Mouse (Mus musculus) forebrain, embryonic 15.5 days (tissue): Measurements from ENCODE around the gene Sinhcaf. TPM values are rescaled to one million over a fixed set of nuclear protein-coding genes. Genes with fewer than 3 reads are reported as not detected.

Source experiments
- ATAC-seq: fragments of 200-750 bp; cut with Nextera tagmentation; replicated peaks from 2 replicates; pipeline ENCODE4 v1.8.0; 2017; ENCODE audit warnings: mild to moderate bottlenecking, moderate TSS enrichment, moderate library complexity
- H3K27ac ChIP-seq: fragments of 300-500 bp; sonication (generic); replicated peaks from 2 replicates; pipeline ENCODE4 v1.5.1; 2015; ENCODE audit warnings: mild to moderate bottlenecking, inconsistent platforms
- H3K27me3 ChIP-seq: fragments of 300-500 bp; sonication (generic); 2 replicates; pipeline ENCODE4 v1.6.1; 2015; ENCODE audit warnings: inconsistent platforms
- H3K36me3 ChIP-seq: fragments of 300-500 bp; sonication (generic); 2 replicates; pipeline ENCODE4 v1.6.1; 2015; ENCODE audit warnings: mild to moderate bottlenecking, inconsistent platforms
- H3K4me1 ChIP-seq: fragments of 300-500 bp; sonication (generic); 2 replicates; pipeline ENCODE4 v1.6.1; 2015; ENCODE audit warnings: inconsistent platforms
- H3K4me2 ChIP-seq: fragments of 300-500 bp; sonication (generic); replicated peaks from 2 replicates; pipeline ENCODE4 v1.6.1; 2015; ENCODE audit warnings: mild to moderate bottlenecking, inconsistent platforms
- H3K4me3 ChIP-seq: fragments of 300-500 bp; sonication (generic); 2 replicates; pipeline ENCODE4 v1.5.1; 2015; ENCODE audit warnings: mild to moderate bottlenecking, inconsistent platforms
- H3K9ac ChIP-seq: fragments of 300-500 bp; sonication (generic); replicated peaks from 2 replicates; pipeline ENCODE4 v1.6.1; 2015; ENCODE audit warnings: mild to moderate bottlenecking, inconsistent platforms
- H3K9me3 ChIP-seq: fragments of 300-500 bp; sonication (generic); 2 replicates; pipeline ENCODE4 v1.6.1; 2016; ENCODE audit warnings: inconsistent platforms
- WGBS: fragments of 180-500 bp; shearing (Covaris S2); methylation state at CpG from one replicate; pipeline ENCODE4 v1.1.7; 2015; ENCODE audit warnings: mixed read lengths; 5-methylcytosine and 5-hydroxymethylcytosine counted together
- polyA plus RNA-seq: library from polyadenylated mRNA; unstranded; fragments of >200 nt; fragmentation: Nextera tagmentation; extraction: Ambion mirVana; gene quantifications from 2 replicates; pipeline ENCODE4 v1.2.1, GENCODE M21; 2015

Gene Sinhcaf
- polyA plus RNA-seq, 1 experiment from 2014 or later = 125 TPM

DNA sequence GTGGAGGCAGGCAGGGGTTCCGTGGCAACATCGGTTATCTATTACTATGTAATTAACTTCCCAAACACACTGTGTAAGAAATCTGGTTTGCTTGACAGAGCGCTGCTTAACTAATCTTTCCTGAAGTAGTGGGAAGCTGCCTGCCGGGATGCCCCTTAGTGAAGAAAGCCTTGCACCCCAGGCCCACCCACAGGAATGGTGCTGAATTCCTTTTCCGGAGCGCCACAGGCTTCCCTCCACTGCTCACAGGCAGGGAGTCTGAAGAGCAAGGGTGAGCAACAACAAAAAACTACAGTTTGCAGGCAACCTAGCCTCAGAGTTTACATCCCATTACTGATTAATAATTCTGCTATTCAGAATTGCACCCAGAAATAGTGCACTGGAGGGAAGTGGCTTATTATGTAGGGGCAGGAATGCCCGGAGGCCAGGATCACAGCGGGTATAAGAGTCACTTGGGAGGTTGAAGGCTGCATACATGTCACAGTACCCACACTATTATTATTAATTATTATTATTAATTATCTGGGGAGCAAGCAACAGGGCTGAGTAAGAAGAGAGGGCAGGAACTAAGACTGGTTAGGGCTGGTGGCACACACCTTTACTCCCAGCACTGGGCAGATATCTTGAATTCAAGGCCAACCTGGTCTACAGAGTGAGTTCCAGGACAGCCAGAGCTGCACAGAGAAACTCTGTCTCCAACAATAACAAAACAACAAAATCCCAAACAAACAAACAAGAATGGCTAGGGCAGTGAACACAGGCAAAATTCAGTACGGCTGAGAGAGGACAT, 26.0 kb upstream of the Sinhcaf start:
- H3K9ac ChIP-seq = no peak overlapping the region
- WGBS = 21% methylated on average over 9 of the region's 9 CpGs
- ATAC-seq = no peak

DNA sequence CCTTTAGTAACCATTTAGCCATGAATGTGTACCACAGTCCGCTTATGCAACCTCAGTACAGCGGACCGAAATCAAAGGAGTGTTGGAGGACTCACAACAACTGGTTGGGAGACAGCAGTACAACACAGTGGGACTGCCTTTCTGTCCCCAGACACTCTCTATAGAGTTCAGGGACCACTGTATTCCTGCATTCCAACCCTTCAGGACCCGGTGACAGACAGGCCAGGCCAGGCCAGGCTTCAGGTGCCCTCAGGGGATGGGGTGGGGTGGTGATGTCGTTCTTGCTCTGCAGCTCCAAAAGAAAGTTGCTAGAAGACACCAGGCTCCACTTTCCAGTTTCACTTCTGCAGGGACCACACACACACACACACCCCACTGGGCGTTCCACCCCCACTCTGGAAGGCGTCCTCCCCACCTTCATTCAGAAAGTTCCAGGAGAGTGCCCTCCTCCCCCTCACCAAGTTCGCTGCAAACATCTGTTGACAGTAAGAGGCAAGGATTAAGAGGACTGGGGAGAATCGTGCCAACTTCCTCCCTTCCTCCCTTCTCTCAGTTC, 25.2 kb upstream of the Sinhcaf start:
- Histone ChIP-seq H3K9me3 (no peaks in the 10 kb centered on the region), H3K4me2 (no peak overlapping the region), H3K4me3 (no peak overlapping the region), H3K4me1 (no peaks in the 10 kb centered on the region), H3K9ac (no peak overlapping the region), H3K36me3 (no peaks in the 10 kb centered on the region), H3K27me3 (no peaks in the 10 kb centered on the region), H3K27ac (no peak overlapping the region)
- ATAC-seq = no peak
- WGBS = 33% methylated on average over 9 of the region's 9 CpGs

More for the DNA sequence above, 26.0 kb upstream of the Sinhcaf start:
- H3K27ac ChIP-seq = no peak overlapping the region
- H3K27me3 ChIP-seq = no peaks in the 10 kb centered on the region
- H3K4me3 ChIP-seq = no peak overlapping the region
- H3K9me3 ChIP-seq = no peaks in the 10 kb centered on the region
- H3K4me2 ChIP-seq = no peak overlapping the region
- no peaks in the 10 kb centered on the region for H3K36me3 ChIP-seq
- no peaks in the 10 kb centered on the region for H3K4me1 ChIP-seq

DNA sequence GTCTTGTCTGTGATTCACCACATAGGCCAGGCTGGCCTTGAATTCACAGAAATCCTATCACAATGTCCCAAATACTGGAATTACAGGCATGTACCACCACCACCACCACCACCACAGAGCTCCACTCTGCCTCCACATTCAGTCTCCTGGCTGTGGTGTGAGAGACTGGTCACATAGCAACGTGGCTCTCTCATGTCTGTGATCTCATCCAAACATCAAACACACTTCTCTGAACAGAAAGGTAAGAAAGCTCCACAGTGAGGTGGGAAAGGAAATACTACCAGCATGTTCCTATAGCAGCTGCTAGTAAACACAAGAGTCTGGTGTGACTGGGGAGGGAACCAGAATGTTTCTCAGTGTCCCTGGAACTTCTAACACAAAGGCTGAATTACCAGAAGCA, 15.0 kb upstream of the Sinhcaf start:
- no peaks in the 10 kb centered on the region for H3K27me3 ChIP-seq
- 62% methylated on average over 1 of the region's 1 CpGs for WGBS
- no peak overlapping the region for H3K4me3 ChIP-seq
- no peak overlapping the region for H3K27ac ChIP-seq
- H3K36me3 ChIP-seq = no peaks in the 10 kb centered on the region
- no peaks in the 10 kb centered on the region for H3K4me1 ChIP-seq
- H3K4me2 ChIP-seq = no peak overlapping the region
- no peaks in the 10 kb centered on the region for H3K9me3 ChIP-seq
- ATAC-seq = no peak
- no peak overlapping the region for H3K9ac ChIP-seq

DNA sequence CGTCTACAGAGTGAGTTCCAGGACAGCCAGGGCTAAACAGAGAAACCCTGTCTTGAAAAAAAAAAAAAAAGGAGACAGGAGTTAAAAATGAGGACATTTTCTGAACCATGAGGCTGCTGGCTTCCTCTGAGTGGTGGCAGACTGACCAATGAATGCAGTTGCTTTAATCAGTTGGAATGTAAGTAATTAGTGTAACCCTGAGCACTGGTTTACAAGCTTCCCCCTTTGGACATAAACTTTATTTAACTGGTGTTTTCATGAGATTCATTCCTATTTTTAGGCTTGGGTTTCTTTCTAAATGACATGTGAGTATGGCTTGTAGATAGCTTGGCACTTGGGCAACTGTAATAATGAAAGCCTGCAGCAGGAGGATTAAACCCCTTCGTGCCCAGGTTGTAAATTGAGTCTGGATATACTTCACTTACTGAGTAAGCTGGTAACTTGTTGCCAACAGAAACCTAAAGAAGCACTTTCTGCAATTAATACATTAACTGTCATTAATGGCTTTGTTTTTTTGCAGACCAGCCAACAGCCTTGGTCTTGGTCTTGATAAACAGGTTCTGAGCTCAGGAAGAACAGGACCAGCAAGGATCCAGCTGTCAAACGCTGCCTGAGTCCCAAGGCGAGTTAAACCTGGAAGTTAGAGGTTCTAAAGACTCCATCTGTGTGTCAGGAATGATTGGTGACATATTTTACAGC, 13.4 kb upstream of the Sinhcaf start:
- H3K4me3 ChIP-seq = no peak overlapping the region
- 67% methylated on average over 4 of the region's 4 CpGs for WGBS
- no peak for ATAC-seq
- no peak overlapping the region for H3K4me2 ChIP-seq
- H3K36me3 ChIP-seq = no peaks in the 10 kb centered on the region
- H3K27me3 ChIP-seq = no peaks in the 10 kb centered on the region
- no peak overlapping the region for H3K9ac ChIP-seq
- no peaks in the 10 kb centered on the region for H3K9me3 ChIP-seq
- no peak overlapping the region for H3K27ac ChIP-seq
- H3K4me1 ChIP-seq = no peaks in the 10 kb centered on the region

DNA sequence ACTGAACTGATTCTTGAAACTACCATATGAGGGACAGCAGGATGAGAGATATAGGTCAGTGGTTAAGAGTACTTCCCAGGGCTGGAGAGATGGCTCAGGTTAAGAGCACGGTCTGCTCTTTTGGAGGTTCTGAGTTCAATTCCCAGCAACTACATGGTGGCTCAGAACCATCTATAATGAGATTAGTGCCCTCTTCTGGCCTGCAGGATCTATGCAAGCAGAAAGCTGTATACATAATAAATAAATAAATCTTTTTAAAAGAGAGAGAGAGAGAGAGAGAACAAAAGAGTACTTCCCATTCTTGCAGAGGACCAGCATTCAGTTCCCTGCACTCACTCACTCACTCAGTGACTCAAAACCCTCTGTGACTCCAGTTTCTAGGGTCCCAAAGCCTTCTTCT, 12.4 kb upstream of the Sinhcaf start:
- Histone ChIP-seq H3K4me3 (no peak overlapping the region), H3K4me2 (no peak overlapping the region), H3K27ac (no peak overlapping the region), H3K9me3 (no peaks in the 10 kb centered on the region), H3K4me1 (no peaks in the 10 kb centered on the region), H3K9ac (no peak overlapping the region), H3K27me3 (no peaks in the 10 kb centered on the region), H3K36me3 (no peaks in the 10 kb centered on the region)
- ATAC-seq = no peak
- 91% methylated on average over 1 of the region's 1 CpGs for WGBS

DNA sequence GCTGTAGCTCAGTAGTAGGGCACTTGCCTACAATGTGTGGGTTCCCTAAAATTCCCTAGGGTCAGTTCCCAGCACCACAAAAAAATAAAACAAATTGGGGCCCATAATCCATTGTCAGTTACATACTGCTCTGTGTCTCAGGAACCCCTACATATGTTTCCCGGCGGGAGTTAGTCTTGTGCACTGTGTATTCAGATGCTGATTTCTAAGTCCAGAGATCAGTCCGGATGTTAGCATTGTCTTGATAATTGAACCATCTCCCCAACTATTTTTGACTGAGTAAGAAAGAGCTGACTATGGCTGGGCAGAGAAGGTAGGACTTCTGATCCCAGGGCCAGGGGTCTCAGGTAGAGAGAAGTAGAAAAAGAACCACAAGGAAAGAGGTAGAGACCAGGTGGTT, 10.8 kb upstream of the Sinhcaf start:
- Histone ChIP-seq H3K27ac (no peak overlapping the region), H3K27me3 (no peaks in the 10 kb centered on the region), H3K4me2 (no peak overlapping the region), H3K36me3 (no peaks in the 10 kb centered on the region), H3K4me1 (no peaks in the 10 kb centered on the region), H3K9ac (no peak overlapping the region), H3K9me3 (no peaks in the 10 kb centered on the region), H3K4me3 (no peak overlapping the region)
- 80% methylated on average over 3 of the region's 3 CpGs for WGBS
- no peak for ATAC-seq

DNA sequence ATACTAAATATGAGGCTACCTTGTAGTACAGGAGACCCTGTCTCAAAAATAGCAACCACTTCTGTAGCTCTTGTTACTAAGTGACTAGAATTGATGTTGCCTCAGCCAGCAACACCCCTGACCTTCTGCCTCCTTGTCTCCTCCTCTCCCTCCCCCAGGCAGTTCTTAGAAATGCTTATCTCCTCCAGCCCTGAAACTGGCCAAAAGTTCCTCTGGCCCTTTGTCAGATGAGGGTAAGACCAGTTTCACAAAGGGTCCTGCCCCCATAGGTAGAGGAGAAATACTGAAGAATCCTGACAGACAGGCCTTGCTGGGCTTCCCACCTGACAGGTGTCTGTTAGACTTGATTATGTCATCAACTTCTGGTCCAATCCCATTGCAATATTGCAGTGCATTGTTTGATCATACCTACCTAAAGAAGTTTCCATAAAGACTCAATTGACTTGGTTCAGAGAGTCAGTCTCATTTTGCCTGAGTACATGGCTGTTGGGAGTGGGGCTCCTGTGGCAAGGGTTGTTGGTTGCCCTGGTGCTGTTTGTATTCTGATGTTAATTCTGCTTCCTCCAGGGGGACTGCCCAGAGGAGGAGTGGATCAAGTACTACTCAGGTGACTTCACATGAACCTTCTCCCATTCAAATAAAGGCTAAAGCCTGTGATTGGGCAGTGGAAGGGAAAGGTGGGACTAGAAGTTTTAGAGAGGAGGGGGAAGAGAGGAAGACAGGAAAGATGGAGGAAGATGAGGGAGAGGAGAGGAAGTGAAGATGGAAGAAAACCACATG, 9.6 kb upstream of the Sinhcaf start:
- Histone ChIP-seq H3K27me3 (no peaks in the 10 kb centered on the region), H3K4me3 (no peak overlapping the region), H3K9me3 (no peaks in the 10 kb centered on the region), H3K27ac (no peak overlapping the region), H3K9ac (no peak overlapping the region), H3K36me3 (no peaks in the 10 kb centered on the region), H3K4me1 (no peaks in the 10 kb centered on the region), H3K4me2 (no peak overlapping the region)
- ATAC-seq = no peak

DNA sequence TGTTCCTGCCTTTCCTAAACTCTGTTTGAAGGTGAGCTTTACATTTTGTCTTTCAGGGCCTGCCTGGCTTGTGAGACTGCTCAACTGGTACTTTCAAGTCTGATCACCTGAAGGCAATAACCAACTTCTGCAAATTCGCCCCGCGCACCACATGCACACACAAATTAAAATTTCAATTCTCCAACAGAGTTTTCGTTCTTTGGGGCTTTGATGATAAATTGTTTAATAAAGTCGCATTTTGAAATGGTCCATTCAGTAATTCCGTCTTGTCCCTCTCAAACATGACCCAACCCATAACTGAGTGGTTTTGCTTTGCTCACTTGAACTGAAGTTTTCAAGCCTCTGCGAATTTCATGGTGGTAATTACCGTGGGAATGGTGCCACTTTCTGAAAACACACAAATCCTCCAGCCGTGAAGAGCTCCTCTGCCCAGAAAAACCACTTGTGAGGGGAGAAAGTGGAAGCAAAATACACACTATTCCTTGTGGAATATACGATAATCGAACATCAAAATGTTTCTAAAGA, 676 bp upstream of the Sinhcaf start:
- H3K9ac ChIP-seq = peak overlapping the region; percentile 92
- H3K9me3 ChIP-seq = no peaks in the 10 kb centered on the region
- peak overlapping the region; percentile 79 for H3K4me2 ChIP-seq
- H3K4me1 ChIP-seq = peaks cover 27% of the 10 kb centered on the region
- no peak for ATAC-seq
- H3K4me3 ChIP-seq = peak overlapping the region; percentile 99
- H3K27me3 ChIP-seq = no peaks in the 10 kb centered on the region
- H3K36me3 ChIP-seq = no peaks in the 10 kb centered on the region
- H3K27ac ChIP-seq = peak overlapping the region; percentile 88
- 26% methylated on average over 11 of the region's 11 CpGs for WGBS

DNA sequence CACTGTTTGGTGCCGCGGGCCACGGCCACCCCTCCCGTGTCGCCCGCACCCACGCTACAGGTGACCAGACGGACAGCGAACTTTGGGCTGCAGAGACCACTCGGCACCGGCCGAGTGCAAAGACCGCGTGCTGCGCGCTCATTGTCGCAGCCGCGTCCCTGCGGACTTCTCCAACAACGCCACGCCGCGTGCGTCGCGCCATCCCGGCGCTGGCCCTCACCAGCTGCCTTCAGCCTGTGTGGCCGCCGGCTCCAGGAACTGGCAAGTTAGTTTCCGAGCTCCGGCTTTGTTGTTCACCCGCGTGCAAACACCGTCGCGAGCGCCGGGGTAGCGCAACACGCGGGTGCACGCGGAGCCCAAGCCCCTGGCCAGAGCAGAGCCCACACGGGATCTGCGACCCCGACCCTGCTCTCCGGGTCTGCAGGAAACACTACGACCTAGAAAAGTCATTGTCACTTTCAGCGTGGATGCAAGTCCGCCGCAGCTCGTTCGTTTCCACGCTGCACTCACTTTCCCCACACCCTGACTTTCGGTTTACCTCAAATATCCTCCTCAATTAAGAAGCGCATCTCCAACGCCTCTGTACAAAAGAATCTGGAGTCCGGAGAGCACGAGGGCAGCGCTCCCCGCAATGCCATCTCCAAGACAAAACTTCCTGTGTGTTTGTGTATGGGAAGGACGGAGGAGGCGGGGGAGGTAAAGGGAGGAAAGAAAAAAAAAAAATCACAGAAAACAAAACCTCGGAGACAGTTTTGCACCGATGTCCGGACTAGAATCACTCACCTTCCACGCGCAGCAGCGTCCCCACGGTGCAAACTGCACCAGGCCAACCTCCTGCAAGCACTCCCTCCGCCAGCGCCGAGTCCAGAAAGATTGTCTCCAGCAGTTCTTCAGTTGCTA, 508 bp downstream of the Sinhcaf start:
- peaks cover 34% of the 10 kb centered on the region for H3K4me1 ChIP-seq
- H3K27ac ChIP-seq = peak overlapping the region; percentile 88
- peak overlapping the region; percentile 99 for H3K4me3 ChIP-seq
- no peaks in the 10 kb centered on the region for H3K27me3 ChIP-seq
- no peaks in the 10 kb centered on the region for H3K36me3 ChIP-seq
- peak overlapping the region; percentile 92 for H3K9ac ChIP-seq
- peak; percentile 46 for ATAC-seq
- peak overlapping the region; percentile 79 for H3K4me2 ChIP-seq
- under 1% methylated on average over 75 of the region's 75 CpGs for WGBS
- no peaks in the 10 kb centered on the region for H3K9me3 ChIP-seq

DNA sequence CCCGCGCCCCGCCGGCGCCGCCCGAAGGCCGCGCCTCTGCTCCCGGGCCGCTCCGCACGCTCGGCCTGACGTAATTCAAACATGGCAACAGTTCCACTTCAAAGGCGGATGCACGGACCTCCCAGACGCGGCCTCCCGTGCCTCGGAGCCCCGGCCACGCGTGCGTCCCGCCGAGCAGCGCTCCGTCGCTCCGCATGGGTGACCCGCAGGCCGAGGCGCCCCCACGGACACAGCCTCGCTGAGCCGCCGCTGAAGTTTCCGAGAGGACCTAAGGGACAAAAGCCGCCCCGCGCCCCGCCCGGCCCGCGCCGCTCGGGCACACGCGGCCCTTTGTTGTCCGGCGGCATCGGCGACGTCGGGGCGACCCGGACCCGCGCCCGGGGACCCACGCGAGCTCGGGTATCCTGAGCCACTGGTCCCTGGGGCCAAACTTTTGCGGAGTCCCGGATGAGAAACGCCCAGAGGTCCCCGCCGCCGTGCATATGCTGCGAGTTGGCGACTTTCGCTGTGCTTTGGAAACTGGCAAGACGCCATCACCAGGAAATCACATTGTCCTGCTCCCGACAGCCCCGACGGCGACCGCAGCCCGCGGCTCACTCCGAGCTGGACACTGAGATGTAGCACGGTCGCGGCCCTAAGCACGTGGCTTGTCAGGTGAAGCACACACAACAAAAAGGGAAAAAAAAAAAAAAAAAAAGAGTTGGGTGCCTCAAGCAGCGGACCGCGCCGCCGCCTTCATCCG, 1.3 kb downstream of the Sinhcaf start:
- peak overlapping the region; percentile 99 for H3K4me3 ChIP-seq
- peak overlapping the region; percentile 92 for H3K9ac ChIP-seq
- peak overlapping the region; percentile 88 for H3K27ac ChIP-seq
- H3K9me3 ChIP-seq = no peaks in the 10 kb centered on the region
- no peaks in the 10 kb centered on the region for H3K27me3 ChIP-seq
- H3K4me1 ChIP-seq = peaks cover 34% of the 10 kb centered on the region
- under 1% methylated on average over 85 of the region's 92 CpGs for WGBS
- peak overlapping the region; percentile 79 for H3K4me2 ChIP-seq
- peak; percentile 57 for ATAC-seq
- H3K36me3 ChIP-seq = no peaks in the 10 kb centered on the region
